Comparison of ENCODE assay signal across 16 mouse cellular contexts in the genomic region with DNA sequence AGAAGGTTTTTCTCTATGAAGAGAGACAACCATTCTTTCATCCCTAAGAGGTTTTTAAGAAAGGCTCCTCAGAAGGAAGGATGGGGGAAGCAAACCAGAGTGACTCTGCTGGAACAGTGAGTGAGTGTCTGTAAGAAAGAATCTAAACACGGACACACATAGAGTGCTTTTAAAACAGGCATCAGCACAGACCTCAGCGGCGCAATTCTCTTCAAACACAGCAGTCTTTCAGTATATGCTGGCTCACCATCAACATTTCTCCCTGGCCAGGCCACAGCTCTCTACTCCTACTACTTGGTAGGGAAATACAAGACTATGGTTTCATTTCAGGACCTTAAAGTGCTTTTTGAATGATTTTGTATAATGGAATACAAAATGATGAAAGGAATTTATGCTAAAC. TPM values are rescaled to one million over a fixed set of nuclear protein-coding genes. Genes with fewer than 3 reads are reported as not detected.
"Had no signal": no experiment of that assay in that cellular context is flagged by ENCODE, and none has a peak within 500 bp of the region (broad histone marks: within the 10 kb centered on the region; RNA-seq: fewer than 3 reads in every experiment).

No protein-coding gene starts in this region.

- H3K27ac ChIP-seq: left cerebral cortex, adult 2 months; liver, embryonic 15.5 days; midbrain, embryonic 10.5 days; neural tube, embryonic 13.5 days had no signal

- H3K9ac ChIP-seq: liver, embryonic 15.5 days; neural tube, embryonic 13.5 days had no signal

- H3K27me3 ChIP-seq: liver, embryonic 15.5 days; neural tube, embryonic 13.5 days had no signal

- H3K36me3 ChIP-seq: neural tube, embryonic 13.5 days had no signal

- ATAC-seq: lung, postnatal 0 days had no signal

- H3K4me2 ChIP-seq: liver, embryonic 11.5 days; liver, embryonic 15.5 days; neural tube, embryonic 13.5 days had no signal

- H3K4me3 ChIP-seq: left cerebral cortex, adult 2 months; liver, embryonic 15.5 days; midbrain, embryonic 10.5 days; neural tube, embryonic 13.5 days had no signal

- H3K9me3 ChIP-seq: liver, embryonic 15.5 days; midbrain, embryonic 10.5 days; neural tube, embryonic 13.5 days had no signal

- DNase-seq: kidney, adult 18-20 months; kidney, postnatal 10 days; kidney, postnatal 4 days; lung, adult 2 months; lung, postnatal 36 days; midbrain, embryonic 14.5 days; retina, postnatal 1 day; right cerebral cortex, postnatal 14 days; thymus, postnatal 36 days had no signal

RNA-seq across cellular contexts. Expression of gene Kctd4, which starts 26.4 kb away (rescaled TPM):
- polyA plus RNA-seq: small intestine, adult 2 months had no signal
